Mouse (Mus musculus): ENCODE measurements around the gene Trim28. TPM values are rescaled to one million over a fixed set of nuclear protein-coding genes. Genes with fewer than 3 reads are reported as not detected.

The Trim28 gene
- 339 and 346 TPM in 2 replicates for polyA plus RNA-seq (2014; fragmentation: Nextera tagmentation; extraction: Ambion mirVana)

GRCm38 (mm10) chr7:12998851-12999250 lies at the start of gene Trim28:
Gene Trim28 (plus strand): TSS chr7:12999114.
- H3K9me3 ChIP-seq (ENCODE audit: control insufficient read depth, low read length), result no peaks in the 10 kb centered on the region
- no peaks in the 10 kb centered on the region for H3K4me1 ChIP-seq (replicated peaks; ENCODE audit: control insufficient read depth, insufficient read depth, low read length)
- H3K36me3 ChIP-seq (ENCODE audit: control insufficient read depth, insufficient read depth, low read length), result no peaks in the 10 kb centered on the region
- no peak within 1 kb of the TSS for H3K4me3 ChIP-seq (ENCODE audit: low read depth, low read length)
- no peak for DNase-seq (ENCODE audit: low spot score)
- H3K27me3 ChIP-seq (replicated peaks; ENCODE audit: control insufficient read depth, insufficient read depth, low read length), result no peaks in the 10 kb centered on the region
- H3K27ac ChIP-seq (ENCODE audit: low read depth, low read length), result no peak within 1 kb of the TSS
- H3K4me2 ChIP-seq, result no peak within 1 kb of the TSS
- no peak within 1 kb of the TSS for H3K9ac ChIP-seq (ENCODE audit: low read depth, low read length)
- 84% methylated on average over 3 of the region's 3 CpGs for WGBS
- no peak for ATAC-seq (replicated peaks; ENCODE audit: low FRiP score)

GRCm38 (mm10) chr7:12949872-12950229 lies 49.1 kb upstream of the Trim28 start:
- peak overlapping the region; percentile 87 for H3K4me2 ChIP-seq
- no peak for DNase-seq (ENCODE audit: low spot score)

GRCm38 (mm10) chr7:12954896-12955295 lies 44.0 kb upstream of the Trim28 start:
- Histone ChIP-seq H3K4me1 (replicated peaks; ENCODE audit: control insufficient read depth, insufficient read depth, low read length) (0 out of 2 replicates have a peak, but pooled peaks cover 5% of the 10 kb centered on the region), H3K9me3 (ENCODE audit: control insufficient read depth, low read length) (no peaks in the 10 kb centered on the region), H3K36me3 (ENCODE audit: control insufficient read depth, insufficient read depth, low read length) (no peaks in the 10 kb centered on the region), H3K4me3 (ENCODE audit: low read depth, low read length) (no peak overlapping the region), H3K27me3 (replicated peaks; ENCODE audit: control insufficient read depth, insufficient read depth, low read length) (no peaks in the 10 kb centered on the region), H3K4me2 (no peak overlapping the region), H3K9ac (ENCODE audit: low read depth, low read length) (0 out of 2 replicates have a peak overlapping the region, but pooled peaks have one; percentile 31), H3K27ac (ENCODE audit: low read depth, low read length) (peak overlapping the region; percentile 29; the same call in 1 of the 2 replicates)
- ATAC-seq (replicated peaks; ENCODE audit: low FRiP score), result peak; percentile 62
- DNase-seq (ENCODE audit: low spot score), result no peak
- 40% methylated on average over 3 of the region's 3 CpGs for WGBS

More at GRCm38 (mm10) chr7:12949872-12950229, 49.1 kb upstream of the Trim28 start:
- peak; percentile 59 for ATAC-seq (replicated peaks; ENCODE audit: low FRiP score)
- Histone ChIP-seq H3K27ac (ENCODE audit: low read depth, low read length) (peak overlapping the region; percentile 72), H3K27me3 (replicated peaks; ENCODE audit: control insufficient read depth, insufficient read depth, low read length) (no peaks in the 10 kb centered on the region), H3K9ac (ENCODE audit: low read depth, low read length) (peak overlapping the region; percentile 78), H3K4me3 (ENCODE audit: low read depth, low read length) (peak overlapping the region; percentile 54), H3K4me1 (replicated peaks; ENCODE audit: control insufficient read depth, insufficient read depth, low read length) (peaks cover 5% of the 10 kb centered on the region; the same call in 1 of the 2 replicates), H3K36me3 (ENCODE audit: control insufficient read depth, insufficient read depth, low read length) (no peaks in the 10 kb centered on the region), H3K9me3 (ENCODE audit: control insufficient read depth, low read length) (no peaks in the 10 kb centered on the region)
- WGBS, result 6% methylated on average over 16 of the region's 16 CpGs

GRCm38 (mm10) chr7:12957511-12957910 lies 41.4 kb upstream of the Trim28 start:
- Histone ChIP-seq H3K9ac (ENCODE audit: low read depth, low read length) (no peak overlapping the region), H3K4me2 (no peak overlapping the region), H3K9me3 (ENCODE audit: control insufficient read depth, low read length) (no peaks in the 10 kb centered on the region), H3K27ac (ENCODE audit: low read depth, low read length) (no peak overlapping the region), H3K4me1 (replicated peaks; ENCODE audit: control insufficient read depth, insufficient read depth, low read length) (peaks cover 3% of the 10 kb centered on the region; the same call in 1 of the 2 replicates), H3K27me3 (replicated peaks; ENCODE audit: control insufficient read depth, insufficient read depth, low read length) (no peaks in the 10 kb centered on the region), H3K4me3 (ENCODE audit: low read depth, low read length) (no peak overlapping the region), H3K36me3 (ENCODE audit: control insufficient read depth, insufficient read depth, low read length) (no peaks in the 10 kb centered on the region)
- DNase-seq (ENCODE audit: low spot score) (no peak), ATAC-seq (replicated peaks; ENCODE audit: low FRiP score) (no peak)
- 68% methylated on average over 5 of the region's 5 CpGs for WGBS

- Histone ChIP-seq H3K4me2 (no peak overlapping the region), H3K4me3 (ENCODE audit: low read depth, low read length) (no peak overlapping the region), H3K36me3 (ENCODE audit: control insufficient read depth, insufficient read depth, low read length) (no peaks in the 10 kb centered on the region), H3K4me1 (replicated peaks; ENCODE audit: control insufficient read depth, insufficient read depth, low read length) (peaks cover 3% of the 10 kb centered on the region; the same call in 1 of the 2 replicates), H3K9ac (ENCODE audit: low read depth, low read length) (no peak overlapping the region; the same call in 1 of the 2 replicates), H3K9me3 (ENCODE audit: control insufficient read depth, low read length) (no peaks in the 10 kb centered on the region), H3K27ac (ENCODE audit: low read depth, low read length) (no peak overlapping the region), H3K27me3 (replicated peaks; ENCODE audit: control insufficient read depth, insufficient read depth, low read length) (no peaks in the 10 kb centered on the region)
- 74% methylated on average over 4 of the region's 4 CpGs for WGBS
- DNase-seq (ENCODE audit: low spot score), result no peak
- ATAC-seq (replicated peaks; ENCODE audit: low FRiP score), result no peak
Measured at GRCm38 (mm10) chr7:12958948-12959347, 40.0 kb upstream of the Trim28 start.

GRCm38 (mm10) chr7:12959718-12960117 lies 39.2 kb upstream of the Trim28 start:
- DNase-seq (ENCODE audit: low spot score), result no peak
- WGBS, result 34% methylated on average over 4 of the region's 4 CpGs
- Histone ChIP-seq H3K4me1 (replicated peaks; ENCODE audit: control insufficient read depth, insufficient read depth, low read length) (peaks cover 4% of the 10 kb centered on the region), H3K9ac (ENCODE audit: low read depth, low read length) (no peak overlapping the region), H3K4me3 (ENCODE audit: low read depth, low read length) (no peak overlapping the region), H3K36me3 (ENCODE audit: control insufficient read depth, insufficient read depth, low read length) (no peaks in the 10 kb centered on the region), H3K9me3 (ENCODE audit: control insufficient read depth, low read length) (no peaks in the 10 kb centered on the region), H3K27me3 (replicated peaks; ENCODE audit: control insufficient read depth, insufficient read depth, low read length) (no peaks in the 10 kb centered on the region), H3K27ac (ENCODE audit: low read depth, low read length) (no peak overlapping the region), H3K4me2 (no peak overlapping the region)
- ATAC-seq (replicated peaks; ENCODE audit: low FRiP score), result no peak

- Histone ChIP-seq H3K9me3 (ENCODE audit: control insufficient read depth, low read length) (no peaks in the 10 kb centered on the region), H3K27ac (ENCODE audit: low read depth, low read length) (peak overlapping the region; percentile 56), H3K36me3 (ENCODE audit: control insufficient read depth, insufficient read depth, low read length) (no peaks in the 10 kb centered on the region), H3K4me3 (ENCODE audit: low read depth, low read length) (peak overlapping the region; percentile 62), H3K4me1 (replicated peaks; ENCODE audit: control insufficient read depth, insufficient read depth, low read length) (peaks cover 11% of the 10 kb centered on the region), H3K9ac (ENCODE audit: low read depth, low read length) (peak overlapping the region; percentile 72), H3K27me3 (replicated peaks; ENCODE audit: control insufficient read depth, insufficient read depth, low read length) (no peaks in the 10 kb centered on the region), H3K4me2 (peak overlapping the region; percentile 76)
- DNase-seq (ENCODE audit: low spot score) (peak; percentile 68), ATAC-seq (replicated peaks; ENCODE audit: low FRiP score) (peak; percentile 35)
- 3% methylated on average over 29 of the region's 29 CpGs for WGBS
Measured at GRCm38 (mm10) chr7:12961511-12962141, 37.3 kb upstream of the Trim28 start.

GRCm38 (mm10) chr7:12965678-12966091 lies 33.2 kb upstream of the Trim28 start, which contains the start of gene Zfp324:
Gene Zfp324 (plus strand): TSS chr7:12965838.
- WGBS, result under 1% methylated on average over 23 of the region's 23 CpGs
- ATAC-seq (replicated peaks; ENCODE audit: low FRiP score) (peak; percentile 94), DNase-seq (ENCODE audit: low spot score) (peak; percentile 83)
- H3K9me3 ChIP-seq (ENCODE audit: control insufficient read depth, low read length), result no peaks in the 10 kb centered on the region
- peak within 1 kb of the TSS; percentile 88 for H3K4me3 ChIP-seq (ENCODE audit: low read depth, low read length)
- peaks cover 11% of the 10 kb centered on the region for H3K4me1 ChIP-seq (replicated peaks; ENCODE audit: control insufficient read depth, insufficient read depth, low read length)
- H3K27ac ChIP-seq (ENCODE audit: low read depth, low read length), result peak within 1 kb of the TSS; percentile 91
- H3K9ac ChIP-seq (ENCODE audit: low read depth, low read length), result peak within 1 kb of the TSS; percentile 91
- H3K36me3 ChIP-seq (ENCODE audit: control insufficient read depth, insufficient read depth, low read length), result peaks cover 10% of the 10 kb centered on the region; the same call in 1 of the 2 replicates
- H3K27me3 ChIP-seq (replicated peaks; ENCODE audit: control insufficient read depth, insufficient read depth, low read length), result no peaks in the 10 kb centered on the region
- peak within 1 kb of the TSS; percentile 97 for H3K4me2 ChIP-seq

Data from liver, embryonic 11.5 days (tissue).